Mouse (Mus musculus): Measurements from ENCODE around the gene Mettl27.

The Mettl27 gene

DNA sequence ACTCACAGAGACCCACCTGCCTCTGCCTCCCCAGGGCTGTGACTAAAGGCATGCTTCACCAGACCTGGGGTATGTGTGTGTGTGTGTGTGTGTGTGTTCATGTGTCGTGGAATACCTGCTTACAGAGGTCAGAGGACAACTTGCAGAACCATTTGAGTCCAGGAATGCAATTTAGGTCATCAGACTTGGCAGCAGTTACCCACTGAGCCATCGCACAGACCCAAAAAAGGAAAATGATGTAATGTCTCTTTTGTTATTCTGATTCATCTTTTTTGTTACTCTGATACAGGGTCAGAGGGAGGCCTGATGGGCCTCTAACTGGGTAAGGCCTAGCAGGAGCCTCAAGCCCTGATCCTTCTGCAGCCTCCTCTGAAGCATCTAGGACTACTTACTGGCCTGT lies 10.6 kb downstream of the Mettl27 start:
- in situ Hi-C loops (cut with MboI; ENCODE audit: low pct_unique_long_range_greater_than_20kb in 1 of 2, low sequenced_read_pairs in 2 of 2, unreplicated experiment in 1 of 2) = no loop called here

DNA sequence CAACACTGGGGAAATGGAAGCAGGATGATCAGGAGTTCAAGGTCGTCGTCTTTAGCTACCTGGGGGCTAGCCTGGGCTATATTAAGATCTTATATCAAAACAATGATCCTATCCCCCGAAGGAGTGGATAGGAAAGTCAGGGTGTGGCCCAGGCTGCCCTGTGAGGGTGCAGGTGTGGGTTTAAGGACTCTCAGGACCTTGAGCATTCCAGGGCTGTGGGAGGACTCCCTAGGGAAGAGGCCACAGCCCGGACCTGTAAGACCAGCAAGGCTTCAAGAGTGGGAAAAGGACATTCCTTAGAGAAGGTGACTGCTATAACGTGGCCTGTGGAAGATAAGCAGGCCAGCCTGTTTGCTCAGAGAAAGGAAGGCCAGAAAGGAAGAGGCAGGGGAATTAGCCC lies 12.0 kb downstream of the Mettl27 start:
- in situ Hi-C loops (cut with MboI; ENCODE audit: low pct_unique_long_range_greater_than_20kb in 1 of 2, low sequenced_read_pairs in 2 of 2, unreplicated experiment in 1 of 2) = no loop called here

DNA sequence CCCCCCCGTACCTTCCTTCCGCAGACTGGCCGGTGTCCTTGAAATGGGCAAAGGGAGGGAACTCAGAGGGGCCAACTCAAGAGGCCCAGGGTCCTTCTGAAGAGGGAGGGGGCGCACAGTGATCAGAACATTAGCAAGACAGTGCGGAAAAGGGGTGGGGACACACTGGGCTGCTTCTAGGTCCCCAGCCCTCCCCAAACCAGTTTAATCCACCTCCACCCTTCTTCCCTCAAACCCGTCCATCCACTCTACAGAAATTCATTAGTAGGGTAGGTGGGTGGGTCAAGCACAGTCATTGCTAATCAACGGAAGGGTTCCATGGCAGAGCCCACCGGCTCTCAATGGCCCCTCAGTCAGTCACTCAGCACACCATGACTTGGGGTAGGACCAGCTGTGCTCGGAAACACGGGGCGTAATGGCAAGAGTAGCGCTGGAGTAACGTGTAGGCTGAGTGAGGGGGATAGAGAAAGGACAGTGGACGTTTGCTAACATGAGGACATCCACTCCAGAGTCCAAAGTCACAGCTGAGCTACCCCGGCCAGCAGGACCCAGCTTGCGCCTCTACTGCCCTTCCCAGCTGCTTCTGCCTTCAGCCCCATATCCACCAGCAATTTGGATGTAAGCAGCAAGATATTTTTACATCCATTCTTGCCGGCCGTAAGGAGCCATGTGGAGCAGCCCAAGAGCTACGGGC lies 13.2 kb downstream of the Mettl27 start:
- in situ Hi-C loops (cut with MboI; ENCODE audit: low pct_unique_long_range_greater_than_20kb in 1 of 2, low sequenced_read_pairs in 2 of 2, unreplicated experiment in 1 of 2) = no loop called here

DNA sequence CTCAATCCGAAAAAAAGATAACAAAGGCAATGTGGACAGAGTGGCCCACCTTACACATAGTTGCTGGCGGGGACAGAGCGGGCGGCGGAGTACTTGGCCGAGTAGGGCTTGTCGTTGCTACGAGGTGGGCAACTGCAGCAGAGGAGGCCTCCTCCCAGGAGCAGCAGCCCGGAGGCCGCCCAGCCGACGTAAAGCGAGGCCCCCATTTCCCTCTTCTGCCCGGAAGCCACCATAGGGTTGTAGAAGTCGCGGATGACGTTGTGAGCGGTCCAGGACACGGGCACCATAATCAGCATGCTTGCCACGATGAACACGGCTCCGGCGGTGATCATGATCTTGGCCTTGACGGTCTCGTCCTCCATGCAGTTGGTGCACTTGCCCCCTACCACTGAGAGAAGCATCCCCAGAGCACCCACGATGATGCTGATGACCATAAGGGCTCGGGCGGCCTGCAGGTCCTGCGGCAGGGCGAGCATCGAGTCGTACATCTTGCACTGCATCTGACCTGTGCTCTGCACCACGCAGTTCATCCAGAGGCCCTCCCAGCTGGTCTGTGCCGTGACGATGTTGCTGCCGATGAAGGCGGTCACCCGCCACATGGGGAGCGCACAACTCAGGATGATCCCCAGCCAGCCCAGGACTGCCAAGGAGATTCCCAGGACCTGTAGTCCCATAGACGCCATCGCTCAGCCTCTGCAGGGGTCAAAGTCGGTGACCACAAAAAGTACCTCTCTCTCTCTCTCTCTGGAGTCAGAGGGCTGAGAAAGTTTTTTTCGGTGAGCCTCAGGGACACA lies 14.1 kb downstream of the Mettl27 start:
- in situ Hi-C loops (cut with MboI; ENCODE audit: low pct_unique_long_range_greater_than_20kb in 1 of 2, low sequenced_read_pairs in 2 of 2, unreplicated experiment in 1 of 2) = no loop called here

DNA sequence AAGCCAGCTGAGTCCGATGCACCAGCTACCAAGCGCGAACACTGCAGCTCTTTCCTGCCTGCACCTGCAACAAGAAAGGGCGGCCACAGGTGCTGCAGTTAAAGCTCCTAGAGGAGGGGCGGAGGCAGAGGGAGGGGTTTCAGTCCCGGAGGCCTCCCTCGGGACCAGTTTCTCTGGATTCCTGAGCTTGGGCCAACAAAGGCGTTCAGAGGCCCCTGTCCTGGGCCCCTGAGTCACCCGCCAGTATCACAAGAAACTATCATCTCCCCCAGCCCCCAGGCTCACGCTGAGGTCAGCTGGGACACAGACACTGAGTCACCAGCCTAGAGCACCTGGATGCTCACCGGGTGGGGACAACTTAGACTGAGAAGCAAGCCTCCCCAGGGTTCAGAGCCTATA lies 14.7 kb downstream of the Mettl27 start, which contains the start of gene Cldn4:
Gene Cldn4, minus strand, starts transcription at position 78 of the 399 bp plus-strand sequence.
- in situ Hi-C loops (cut with MboI; ENCODE audit: low pct_unique_long_range_greater_than_20kb in 1 of 2, low sequenced_read_pairs in 2 of 2, unreplicated experiment in 1 of 2) = no loop called here

DNA sequence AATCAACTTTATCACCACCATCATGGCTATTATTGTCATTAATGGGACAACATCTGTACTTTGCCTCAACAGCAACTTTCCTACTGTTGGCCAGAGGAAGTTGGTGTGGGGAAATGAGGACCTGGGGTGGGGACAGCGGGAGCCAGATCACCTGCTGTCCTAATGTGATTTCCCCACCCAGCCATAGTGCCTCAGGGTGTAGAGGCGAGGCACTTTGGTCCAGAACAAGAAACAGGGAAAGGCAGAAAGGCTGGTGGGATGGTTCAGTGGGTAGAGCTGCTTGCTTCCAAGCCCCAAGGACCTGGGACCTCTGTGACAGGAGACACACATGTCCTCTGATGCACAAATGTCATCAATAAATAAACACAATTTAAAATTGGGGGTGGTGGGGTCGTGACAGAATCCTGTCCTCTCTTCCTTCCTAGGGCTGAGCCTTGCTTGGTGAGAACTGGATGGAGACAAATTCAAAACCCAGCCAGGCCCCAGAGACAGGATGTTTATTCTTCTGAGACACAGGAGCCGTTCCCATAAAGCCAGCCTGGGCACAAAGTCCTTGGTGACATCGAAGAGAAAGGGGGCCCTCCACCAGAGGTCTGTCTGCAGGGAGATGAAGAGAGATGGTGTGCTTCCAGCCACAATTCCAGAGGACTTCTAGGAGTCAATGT lies 15.4 kb downstream of the Mettl27 start:
- in situ Hi-C loops (cut with MboI; ENCODE audit: low pct_unique_long_range_greater_than_20kb in 1 of 2, low sequenced_read_pairs in 2 of 2, unreplicated experiment in 1 of 2) = no loop called here

DNA sequence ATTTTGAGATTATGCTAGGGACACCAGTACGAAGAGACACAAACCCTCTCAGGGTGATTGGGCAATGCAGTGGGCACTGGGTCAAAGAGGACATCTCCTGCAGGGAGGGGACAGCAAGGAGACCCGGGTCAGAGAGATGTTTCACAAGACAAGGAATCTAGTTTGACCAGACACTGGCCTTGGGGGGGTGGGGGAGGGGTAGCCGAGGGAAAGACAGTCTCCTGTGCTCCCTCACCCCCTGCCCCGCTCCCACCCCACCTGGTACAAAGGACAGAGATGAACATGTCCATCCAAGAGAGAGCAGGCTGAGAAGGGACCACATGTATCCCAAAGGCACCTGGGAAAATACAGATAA lies 15.9 kb downstream of the Mettl27 start:
- in situ Hi-C loops (cut with MboI; ENCODE audit: low pct_unique_long_range_greater_than_20kb in 1 of 2, low sequenced_read_pairs in 2 of 2, unreplicated experiment in 1 of 2) = no loop called here

DNA sequence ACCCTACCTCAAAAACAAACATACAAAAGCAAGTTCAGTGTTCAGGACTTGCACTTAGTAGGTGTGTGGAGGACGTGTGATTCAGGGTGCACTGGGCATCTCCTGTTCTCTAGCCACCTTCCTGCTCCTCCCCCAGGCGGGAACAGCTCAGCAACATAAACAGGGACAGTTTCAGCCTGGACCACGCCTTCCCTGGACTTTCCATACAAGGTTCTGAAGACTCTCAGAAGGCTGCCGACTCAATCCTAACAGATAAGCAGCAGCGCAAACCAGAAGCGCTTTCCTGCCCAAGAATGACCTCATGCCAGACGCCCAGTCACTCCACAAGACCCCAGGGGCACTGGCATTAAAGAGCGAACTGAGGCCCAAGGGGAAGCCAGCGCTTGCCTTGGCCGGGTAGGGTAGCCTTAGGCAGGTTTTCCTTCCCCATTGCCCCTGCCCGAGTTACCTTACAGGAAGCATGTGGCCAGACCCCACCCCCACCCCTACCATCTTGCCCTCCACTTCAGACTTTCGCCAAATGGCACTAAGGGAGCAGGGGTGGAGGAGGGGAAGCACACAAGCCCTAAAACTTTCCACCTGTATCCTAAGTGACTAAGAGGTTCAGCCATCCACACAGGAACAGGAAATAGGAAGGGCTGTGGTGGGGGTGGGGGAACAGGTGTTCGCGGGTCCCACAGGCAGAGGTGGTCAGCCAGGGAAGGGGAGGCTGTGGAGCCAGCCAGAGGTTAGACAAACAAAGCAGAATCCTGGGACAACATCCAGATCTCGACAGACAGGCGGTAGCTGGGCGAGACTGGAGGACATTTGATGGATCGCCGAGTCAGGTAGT lies 19.1 kb downstream of the Mettl27 start:
- in situ Hi-C loops (cut with MboI; ENCODE audit: low pct_unique_long_range_greater_than_20kb in 1 of 2, low sequenced_read_pairs in 2 of 2, unreplicated experiment in 1 of 2) = no loop called here

DNA sequence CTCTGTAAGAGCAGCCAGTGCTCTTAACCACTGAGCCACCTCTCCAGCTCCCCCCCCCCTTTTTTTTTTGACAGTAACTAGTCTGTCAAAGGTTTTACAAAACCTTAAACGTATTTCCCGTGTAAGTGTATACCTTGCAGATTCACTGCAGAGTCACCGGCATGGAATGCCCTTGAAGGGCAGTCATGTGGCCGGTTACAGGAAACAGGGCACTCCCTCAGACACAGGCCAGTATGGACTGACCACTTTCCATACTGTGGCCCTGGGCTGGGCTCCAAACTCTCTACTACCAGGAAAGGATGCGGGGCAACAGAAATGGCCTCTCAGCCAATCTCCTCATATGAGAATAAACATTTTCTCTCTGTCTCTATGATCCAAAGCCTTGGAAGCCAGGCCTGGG lies 23.3 kb downstream of the Mettl27 start:
- in situ Hi-C loops (cut with MboI; ENCODE audit: low pct_unique_long_range_greater_than_20kb in 1 of 2, low sequenced_read_pairs in 2 of 2, unreplicated experiment in 1 of 2) = no loop called here

DNA sequence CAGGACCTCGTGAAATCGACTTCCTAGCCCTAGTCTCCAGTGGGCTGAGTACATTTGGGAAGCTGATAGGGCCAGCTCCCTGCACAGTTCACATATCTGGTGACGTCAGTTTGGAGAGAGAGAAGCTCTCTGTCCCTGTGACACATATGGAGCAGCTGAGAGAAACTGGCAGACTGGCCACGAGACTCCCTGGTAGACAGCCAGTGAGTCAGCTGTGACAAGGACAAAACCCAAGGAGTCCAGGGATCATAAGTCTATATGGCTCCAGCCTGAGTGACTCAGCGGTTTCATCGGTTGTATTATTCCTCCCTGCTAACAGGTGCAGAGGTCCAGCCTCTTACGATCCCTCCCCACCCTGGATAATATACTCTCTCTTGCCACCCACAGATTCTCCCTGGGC lies 26.9 kb downstream of the Mettl27 start:
- in situ Hi-C loops (cut with MboI; ENCODE audit: low pct_unique_long_range_greater_than_20kb in 1 of 2, low sequenced_read_pairs in 2 of 2, unreplicated experiment in 1 of 2) = no loop called here

DNA sequence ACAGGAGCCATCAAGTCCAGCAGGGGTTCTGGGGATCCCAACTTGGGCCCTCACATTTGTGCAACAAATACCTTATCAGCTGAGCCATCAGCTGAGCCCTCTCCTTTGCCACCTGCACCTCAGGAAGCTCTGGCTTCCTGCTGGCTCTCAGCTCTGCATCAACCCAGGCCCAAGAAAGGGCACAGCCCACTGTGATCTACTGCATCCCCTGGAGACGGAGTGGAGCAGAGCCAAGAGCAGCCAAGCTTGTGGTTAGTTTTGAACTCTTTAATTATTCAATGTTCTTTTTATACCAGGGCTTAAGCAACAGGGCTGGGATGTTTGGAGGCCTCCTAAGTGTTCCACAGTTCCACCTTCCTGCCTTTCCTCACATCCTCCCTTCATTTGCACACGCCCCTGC lies 28.3 kb downstream of the Mettl27 start:
- in situ Hi-C loops (cut with MboI; ENCODE audit: low pct_unique_long_range_greater_than_20kb in 1 of 2, low sequenced_read_pairs in 2 of 2, unreplicated experiment in 1 of 2) = loop anchor here in 1 of 2 experiments (10.0 kb wide), 1 partner anchor 46 kb away; the partner anchor contains the start of gene Cldn13

DNA sequence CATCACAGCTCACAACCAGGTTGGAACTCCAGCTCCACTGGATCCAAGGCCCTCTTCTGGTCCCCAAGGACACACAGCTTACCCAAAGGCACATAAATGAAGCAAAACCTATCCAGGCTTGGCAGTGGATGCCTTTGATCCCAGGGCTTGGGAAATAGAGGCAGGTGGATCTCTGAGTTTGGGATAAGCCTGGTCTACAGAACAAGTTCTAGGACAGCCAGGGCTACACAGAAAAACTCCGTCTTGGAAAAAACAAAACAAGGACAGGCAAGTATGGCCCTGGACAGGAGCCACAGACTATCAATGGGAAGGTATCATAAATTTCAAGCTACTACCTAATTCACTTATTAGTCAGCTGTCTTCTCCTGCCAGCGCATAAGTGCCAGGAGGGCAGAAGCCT lies 29.4 kb downstream of the Mettl27 start:
- in situ Hi-C loops (cut with MboI; ENCODE audit: low pct_unique_long_range_greater_than_20kb in 1 of 2, low sequenced_read_pairs in 2 of 2, unreplicated experiment in 1 of 2) = loop anchor here in 1 of 2 experiments (10.0 kb wide), 1 partner anchor 47 kb away; the partner anchor contains the start of gene Cldn13

DNA sequence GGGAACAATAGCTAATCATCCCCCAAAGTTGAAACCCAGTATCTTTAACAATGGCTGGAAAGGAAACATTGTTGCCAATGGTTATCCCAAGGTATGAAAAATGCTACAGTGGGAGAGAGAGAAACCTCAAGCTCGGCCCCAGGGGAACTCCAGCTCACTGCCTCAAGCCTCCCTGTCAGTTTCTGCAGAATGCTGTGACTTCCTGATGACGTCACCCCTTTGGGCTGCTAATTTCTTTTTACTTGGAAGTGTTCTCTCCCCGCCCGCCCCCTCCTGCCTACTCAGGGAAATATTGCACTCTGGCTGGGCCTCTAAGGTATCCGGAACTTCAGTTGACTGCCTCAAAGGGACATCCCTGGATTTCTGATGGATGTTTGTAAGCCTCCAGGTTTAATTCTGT lies 31.4 kb downstream of the Mettl27 start:
- in situ Hi-C loops (cut with MboI; ENCODE audit: low pct_unique_long_range_greater_than_20kb in 1 of 2, low sequenced_read_pairs in 2 of 2, unreplicated experiment in 1 of 2) = loop anchor here in 1 of 2 experiments (10.0 kb wide), 1 partner anchor 49 kb away; the partner anchor contains the start of gene Cldn13

DNA sequence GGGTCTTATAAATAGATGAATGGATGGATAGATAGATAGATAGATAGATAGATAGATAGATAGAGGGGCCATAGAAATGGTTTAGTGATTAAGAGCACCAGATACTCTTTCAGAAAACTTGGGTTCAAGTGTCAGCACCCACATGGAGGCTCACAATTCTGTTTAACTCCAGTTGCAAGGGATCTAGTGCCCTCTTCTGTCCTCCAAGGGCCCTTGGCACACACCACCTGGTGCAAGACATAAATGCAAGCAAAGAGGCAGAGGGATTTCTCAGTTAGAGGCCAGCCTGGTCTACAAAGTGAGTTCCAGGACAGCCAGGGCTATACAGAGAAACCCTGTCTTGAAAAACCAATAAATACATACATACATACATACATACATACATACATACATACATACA lies 32.5 kb downstream of the Mettl27 start:
- in situ Hi-C loops (cut with MboI; ENCODE audit: low pct_unique_long_range_greater_than_20kb in 1 of 2, low sequenced_read_pairs in 2 of 2, unreplicated experiment in 1 of 2) = loop anchor here (5.0 to 10.0 kb wide), 3 partner anchors 32 to 50 kb away; partner anchors contain the start of genes Cldn13 (in 2 of the 2) and Mettl27 (in 1 of the 2)

DNA sequence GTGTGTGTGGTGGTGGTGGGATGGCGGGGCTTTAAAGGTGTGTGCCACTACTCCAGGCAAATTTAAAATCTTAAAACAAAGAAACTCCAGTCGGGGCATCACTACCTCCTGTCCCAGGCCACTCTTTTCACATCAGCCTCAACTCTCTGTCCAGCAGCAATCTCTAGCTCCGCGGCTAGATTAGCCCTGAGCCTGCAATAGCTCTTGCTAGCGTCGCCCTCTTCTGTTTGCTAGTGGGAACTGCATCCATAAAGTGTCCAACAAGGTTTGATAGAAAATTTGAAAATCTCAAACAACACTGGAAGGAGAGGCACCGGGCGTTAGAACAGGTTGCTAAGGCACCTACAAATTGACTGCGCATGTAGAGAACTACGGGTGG lies 33.3 kb downstream of the Mettl27 start:
- in situ Hi-C loops (cut with MboI; ENCODE audit: low pct_unique_long_range_greater_than_20kb in 1 of 2, low sequenced_read_pairs in 2 of 2, unreplicated experiment in 1 of 2) = loop anchor here (5.0 to 10.0 kb wide), 3 partner anchors 33 to 51 kb away; partner anchors contain the start of genes Cldn13 (in 2 of the 2) and Mettl27 (in 1 of the 2)

DNA sequence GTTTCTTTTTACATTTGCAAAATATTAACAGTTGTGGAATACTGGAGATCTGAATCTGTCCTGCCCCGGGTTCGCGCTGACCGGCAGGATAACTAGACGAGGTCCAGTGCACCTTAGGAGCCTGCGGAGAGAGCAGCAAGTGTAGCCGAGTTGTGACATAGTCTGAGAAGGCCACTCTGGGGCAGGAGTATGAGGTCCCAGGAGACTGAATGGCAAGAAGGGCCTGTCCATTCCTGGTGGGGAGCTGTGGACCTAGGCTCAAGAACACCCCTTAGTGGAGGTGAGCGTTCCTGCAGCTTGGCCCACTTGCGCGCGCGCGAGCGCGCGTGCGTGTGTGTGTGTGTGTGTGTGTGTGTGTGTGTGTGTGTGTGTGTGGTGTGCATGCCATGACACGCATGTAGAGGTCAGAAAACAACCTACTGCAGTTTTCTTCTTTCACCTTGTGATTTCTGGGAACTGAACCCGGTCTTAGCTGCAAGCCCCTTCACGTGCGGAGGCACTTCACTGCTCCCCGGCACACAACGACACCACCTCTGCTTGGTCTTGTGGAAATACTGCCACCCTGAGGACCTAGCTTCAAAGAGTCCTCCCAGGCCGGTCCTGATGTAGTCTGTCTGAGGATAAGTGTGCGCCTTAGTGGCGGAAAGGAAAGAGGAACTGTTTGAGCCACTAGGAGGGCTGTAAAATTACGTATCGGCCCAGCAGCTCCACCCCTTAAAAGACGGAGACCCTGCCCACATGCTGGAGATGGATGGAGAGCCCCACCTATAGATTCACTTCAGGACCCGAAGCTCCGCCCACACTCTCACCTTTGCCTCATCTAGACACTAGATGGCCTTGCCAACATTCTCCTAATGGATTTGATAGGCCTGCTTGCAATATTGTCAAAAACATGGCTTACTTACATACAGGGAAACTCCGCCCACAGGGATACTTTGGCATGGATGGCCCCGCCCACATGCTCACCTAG lies 34.0 kb downstream of the Mettl27 start:
- in situ Hi-C loops (cut with MboI; ENCODE audit: low pct_unique_long_range_greater_than_20kb in 1 of 2, low sequenced_read_pairs in 2 of 2, unreplicated experiment in 1 of 2) = loop anchor here (5.0 to 10.0 kb wide), 3 partner anchors 34 to 51 kb away; partner anchors contain the start of genes Cldn13 (in 2 of the 2) and Mettl27 (in 1 of the 2)

All from mouse embryonic stem cell (cell line).